Mouse (Mus musculus) small intestine, adult 2 months (tissue): ENCODE data around the gene Fggy. TPM values are rescaled to one million over a fixed set of nuclear protein-coding genes. Genes with fewer than 3 reads are reported as not detected.

Experiments used
- H3K27ac ChIP-seq: fragments of 200-500 bp; 2 replicates; pipeline ENCODE4 v1.5.1; 2012; ENCODE audit warnings: low read depth, low read length, control low read depth, inconsistent platforms; ENCODE audit not compliant: insufficient read depth
- H3K27me3 ChIP-seq: fragments of 200-500 bp; 2 replicates; pipeline ENCODE4 v1.6.1; 2012; ENCODE audit warnings: mild to moderate bottlenecking, moderate library complexity, low read length, inconsistent platforms; ENCODE audit not compliant: control insufficient read depth, insufficient read depth
- H3K36me3 ChIP-seq: fragments of 200-500 bp; 2 replicates; pipeline ENCODE4 v1.6.1; 2012; ENCODE audit warnings: mild to moderate bottlenecking, low read length, control low read depth, inconsistent platforms; ENCODE audit not compliant: control insufficient read depth, insufficient read depth
- H3K4me1 ChIP-seq: fragments of 200-500 bp; 2 replicates; pipeline ENCODE4 v1.6.1; 2012; ENCODE audit warnings: low read length, inconsistent platforms, mixed read lengths; ENCODE audit not compliant: control insufficient read depth, insufficient read depth, insufficient read length
- H3K4me3 ChIP-seq: fragments of 200-500 bp; 2 replicates; pipeline ENCODE4 v1.5.1; 2012; ENCODE audit warnings: low read depth, mild to moderate bottlenecking, control low read depth, inconsistent platforms, low read length, moderate library complexity
- CTCF ChIP-seq: fragments of 200-500 bp; IDR thresholded peaks from 2 replicates; pipeline ENCODE4 v1.5.1; 2012; ENCODE audit warnings: low read depth, mild to moderate bottlenecking, control low read depth, inconsistent platforms, low read length, moderate library complexity, mixed read lengths; ENCODE audit not compliant: insufficient replicate concordance, insufficient read length; ENCODE audit errors: extremely low read depth
- POLR2A ChIP-seq: fragments of 200-500 bp; IDR thresholded peaks from 2 replicates; pipeline ENCODE4 v1.6.1; 2012; ENCODE audit warnings: low read depth, mild to moderate bottlenecking, control low read depth, inconsistent platforms, low read length, moderate library complexity
- WGBS: fragments of 180-500 bp; shearing (Covaris S2); methylation state at CpG from one replicate; pipeline ENCODE4 v1.1.7; 2018; 5-methylcytosine and 5-hydroxymethylcytosine counted together
- polyA plus RNA-seq: library from polyadenylated mRNA; depleted of rRNA; stranded (reverse); fragments of >200 nt; gene quantifications from 2 replicates; pipeline ENCODE4 v1.2.3, GENCODE M21; 2012

Fggy gene
- polyA plus RNA-seq, 1 experiment = 0.52 TPM

DNA sequence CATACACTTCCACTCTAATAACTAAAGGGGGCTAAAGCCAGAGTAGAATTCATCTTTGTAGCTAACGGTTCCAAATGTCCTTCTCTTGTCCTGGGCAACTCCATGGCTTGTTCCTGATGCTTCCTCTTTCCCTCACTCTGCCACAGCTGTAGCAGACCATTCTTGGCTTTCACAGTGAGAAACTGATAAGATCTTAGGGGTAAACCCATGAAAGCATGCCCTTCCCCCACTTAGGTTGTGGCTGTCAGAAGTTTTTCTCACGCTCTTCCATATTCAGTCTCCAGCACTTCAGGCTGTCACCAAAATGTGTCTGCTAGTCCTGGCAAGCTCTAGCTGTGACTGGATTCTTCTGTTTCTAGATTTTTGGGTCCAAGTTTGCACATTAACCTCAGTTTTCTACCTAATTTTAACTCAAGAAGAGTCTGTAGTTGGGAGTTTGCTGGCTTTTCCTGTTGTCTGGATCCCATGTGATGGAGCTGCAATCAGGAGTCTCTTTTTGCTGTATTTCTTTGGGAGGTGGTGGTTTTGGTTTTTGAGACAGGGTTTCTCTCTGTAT, 338.0 kb downstream of the Fggy start:
- Histone ChIP-seq H3K27me3 (no peaks in the 10 kb centered on the region), H3K36me3 (no peaks in the 10 kb centered on the region), H3K4me1 (no peaks in the 10 kb centered on the region), H3K27ac (no peak overlapping the region), H3K4me3 (no peak overlapping the region)
- 87% methylated on average over 2 of the region's 2 CpGs for WGBS
- no peak for TF ChIP-seq CTCF
- TF ChIP-seq POLR2A = no peak

DNA sequence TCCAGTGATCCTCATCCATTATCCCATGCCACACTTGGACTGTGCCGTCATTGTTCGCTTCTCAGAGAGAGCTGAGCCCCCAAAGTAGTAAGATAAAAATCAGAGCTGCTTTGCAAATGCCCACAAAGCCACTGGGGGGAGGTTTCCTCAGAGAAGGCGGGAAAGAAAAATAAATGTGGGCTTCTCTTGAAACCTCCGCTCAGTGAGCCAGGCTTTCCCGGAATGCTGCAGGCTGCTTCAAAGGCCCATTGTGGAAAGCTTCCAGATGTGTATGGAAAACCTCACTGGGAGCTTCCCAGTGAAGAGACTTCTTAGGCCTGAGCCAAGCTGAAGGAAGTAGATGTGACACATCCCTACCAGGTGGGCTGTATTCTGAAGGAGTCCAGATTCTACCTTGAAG, 339.3 kb downstream of the Fggy start:
- WGBS = 81% methylated on average over 5 of the region's 5 CpGs
- Histone ChIP-seq H3K27me3 (no peaks in the 10 kb centered on the region), H3K4me1 (no peaks in the 10 kb centered on the region), H3K4me3 (no peak overlapping the region), H3K36me3 (no peaks in the 10 kb centered on the region), H3K27ac (no peak overlapping the region)
- TF ChIP-seq POLR2A (no peak), CTCF (no peak)

DNA sequence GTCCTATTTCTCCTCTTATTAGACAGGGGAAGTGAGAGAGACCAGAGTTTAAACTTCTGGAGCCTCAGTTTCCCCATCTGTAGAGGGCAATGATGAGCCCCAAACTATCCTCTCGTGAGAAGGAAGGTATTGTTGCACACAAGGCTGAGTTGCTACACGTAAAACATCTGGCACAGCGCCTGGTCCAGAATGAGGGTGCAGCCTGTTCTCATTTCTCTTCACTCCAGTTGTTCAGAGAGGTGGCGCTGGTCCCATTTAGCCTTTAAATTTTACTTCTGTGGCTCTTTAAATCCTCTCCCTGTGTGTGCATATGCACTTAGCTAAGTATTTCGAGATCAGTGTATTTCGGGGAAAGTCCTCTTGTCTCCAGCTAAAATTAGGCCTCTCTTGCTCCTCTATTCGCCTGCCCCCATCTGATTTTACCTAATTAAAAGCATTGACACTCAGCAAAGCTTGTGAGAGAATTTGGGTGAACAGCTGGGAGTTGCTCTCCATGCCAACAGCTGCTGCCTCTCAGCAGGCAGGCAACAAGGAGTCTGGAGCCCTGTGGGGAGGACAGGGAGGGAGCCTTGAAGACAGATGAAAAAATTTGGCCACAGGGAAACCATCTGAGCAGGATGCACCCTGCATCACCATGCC, 340.0 kb downstream of the Fggy start:
- H3K4me3 ChIP-seq = no peak overlapping the region
- H3K27me3 ChIP-seq = no peaks in the 10 kb centered on the region
- H3K4me1 ChIP-seq = no peaks in the 10 kb centered on the region
- H3K36me3 ChIP-seq = no peaks in the 10 kb centered on the region
- no peak overlapping the region for H3K27ac ChIP-seq
- WGBS = 76% methylated on average over 7 of the region's 7 CpGs
- TF ChIP-seq POLR2A (no peak), CTCF (no peak)

DNA sequence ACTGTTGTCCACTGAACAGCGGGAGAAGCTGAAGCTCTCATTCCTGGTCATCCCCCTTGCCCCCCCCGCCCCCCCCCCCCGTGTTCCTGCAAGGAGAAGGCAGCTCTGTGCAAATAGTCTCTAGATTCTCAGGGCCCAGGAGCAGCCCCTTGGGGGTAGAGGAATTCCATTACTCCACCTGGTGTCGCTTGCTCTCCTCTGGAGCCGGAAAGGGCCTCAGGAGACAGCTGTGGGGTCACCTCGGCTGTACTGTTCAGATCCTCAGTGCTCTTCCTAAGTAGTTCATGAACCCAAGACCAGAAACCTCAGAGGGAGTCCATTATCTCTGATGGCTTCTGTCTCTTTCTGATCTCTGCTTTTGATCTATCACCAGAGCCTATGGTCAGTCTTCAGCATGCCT, 341.4 kb downstream of the Fggy start:
- TF ChIP-seq CTCF = no peak
- 66% methylated on average over 6 of the region's 6 CpGs for WGBS
- Histone ChIP-seq H3K4me1 (no peaks in the 10 kb centered on the region), H3K27me3 (no peaks in the 10 kb centered on the region), H3K27ac (no peak overlapping the region), H3K4me3 (no peak overlapping the region), H3K36me3 (no peaks in the 10 kb centered on the region)

DNA sequence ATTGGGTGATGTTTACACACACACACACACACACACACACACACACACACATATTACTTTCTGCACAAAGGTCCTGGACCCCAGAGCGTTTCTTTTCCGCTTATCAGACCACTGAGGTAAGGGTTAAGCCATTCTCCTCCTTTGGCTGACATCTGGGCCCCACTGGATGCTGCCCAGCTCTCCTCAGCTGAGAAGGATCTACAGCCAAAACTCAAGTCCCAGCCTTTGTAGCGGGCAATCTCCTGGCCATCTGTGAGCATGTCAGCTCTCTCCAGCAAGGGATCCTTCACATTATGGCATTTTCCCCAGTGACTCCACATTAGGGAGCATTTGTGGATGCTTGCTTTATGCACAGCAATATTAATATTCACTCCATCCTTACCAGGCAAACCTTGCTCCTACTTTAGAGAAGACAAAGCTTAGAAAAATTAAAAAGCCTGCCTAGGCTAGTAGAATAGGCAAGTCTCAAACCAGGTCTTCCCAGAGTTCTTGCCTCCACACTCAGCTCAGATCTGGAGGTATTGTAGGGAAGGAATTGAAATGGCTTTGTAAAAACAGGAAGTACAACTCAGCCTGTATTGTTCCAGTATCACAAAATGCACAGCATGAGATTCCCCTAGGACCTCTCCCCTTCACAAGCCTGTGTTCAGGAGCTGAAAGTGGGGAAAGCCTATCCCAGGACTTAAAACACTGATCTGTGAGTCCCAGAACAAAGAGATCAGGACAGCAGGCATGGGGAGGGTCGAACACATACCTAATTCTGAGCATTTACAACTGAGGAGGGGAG, 342.8 kb downstream of the Fggy start:
- Histone ChIP-seq H3K27me3 (no peaks in the 10 kb centered on the region), H3K27ac (no peak overlapping the region), H3K36me3 (no peaks in the 10 kb centered on the region), H3K4me1 (no peaks in the 10 kb centered on the region), H3K4me3 (no peak overlapping the region)
- TF ChIP-seq POLR2A (no peak), CTCF (no peak)
- 72% methylated on average over 4 of the region's 4 CpGs for WGBS

DNA sequence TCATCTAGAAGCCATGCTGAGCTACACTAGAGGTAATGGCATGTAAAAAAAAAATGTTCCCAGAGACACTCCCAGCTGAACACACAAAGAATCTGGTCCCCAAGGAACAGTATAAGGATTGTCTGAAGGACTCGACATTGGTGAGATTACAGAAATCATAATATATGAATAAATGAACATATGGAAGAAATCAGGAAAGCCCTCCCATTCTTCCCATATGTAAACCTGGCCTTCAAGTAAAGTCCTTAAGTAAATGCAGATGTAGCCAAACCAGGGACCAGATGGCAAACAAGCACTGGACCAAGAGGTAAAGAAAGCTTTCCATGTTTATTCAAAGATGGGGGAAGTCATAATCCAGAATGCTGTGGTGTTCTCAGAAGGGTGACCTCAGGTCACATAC, 343.5 kb downstream of the Fggy start:
- H3K4me1 ChIP-seq = no peaks in the 10 kb centered on the region
- H3K27me3 ChIP-seq = no peaks in the 10 kb centered on the region
- H3K27ac ChIP-seq = no peak overlapping the region
- 53% methylated on average over 1 of the region's 1 CpGs for WGBS
- TF ChIP-seq CTCF (no peak), POLR2A (no peak)
- H3K4me3 ChIP-seq = no peak overlapping the region
- no peaks in the 10 kb centered on the region for H3K36me3 ChIP-seq

DNA sequence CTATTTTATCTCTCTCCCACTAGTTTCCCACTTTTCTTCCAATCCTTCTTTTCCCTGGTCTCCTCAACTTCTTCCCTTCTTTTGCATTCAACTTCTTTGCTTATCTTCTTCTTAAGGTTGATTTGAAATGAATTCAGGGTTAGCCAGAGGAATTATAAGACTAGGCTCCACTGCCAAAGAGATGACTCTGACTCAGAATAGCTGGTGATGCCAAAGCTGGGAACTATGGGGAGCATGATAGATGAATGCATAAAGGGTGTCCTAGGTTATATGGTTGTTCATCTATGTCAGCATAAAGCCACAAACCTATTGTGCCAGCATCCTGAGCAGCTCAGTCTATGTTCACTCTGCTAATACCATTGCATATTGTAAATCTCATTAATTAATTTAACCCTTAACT, 348.8 kb downstream of the Fggy start:
- no peak for TF ChIP-seq CTCF
- TF ChIP-seq POLR2A = no peak
- Histone ChIP-seq H3K4me3 (no peak overlapping the region), H3K27ac (no peak overlapping the region), H3K27me3 (no peaks in the 10 kb centered on the region), H3K4me1 (no peaks in the 10 kb centered on the region), H3K36me3 (no peaks in the 10 kb centered on the region)
